Mouse (Mus musculus) thymus, postnatal 10 days (tissue): ENCODE data around the gene Itga9.

ENCODE experiments used
- DNase-seq, 2 experiments: peaks; one replicate each; pipeline ENCODE4 v3.0.0; 2021; ENCODE audit warnings: low spot score in 2 of 2

Itga9 gene

DNA sequence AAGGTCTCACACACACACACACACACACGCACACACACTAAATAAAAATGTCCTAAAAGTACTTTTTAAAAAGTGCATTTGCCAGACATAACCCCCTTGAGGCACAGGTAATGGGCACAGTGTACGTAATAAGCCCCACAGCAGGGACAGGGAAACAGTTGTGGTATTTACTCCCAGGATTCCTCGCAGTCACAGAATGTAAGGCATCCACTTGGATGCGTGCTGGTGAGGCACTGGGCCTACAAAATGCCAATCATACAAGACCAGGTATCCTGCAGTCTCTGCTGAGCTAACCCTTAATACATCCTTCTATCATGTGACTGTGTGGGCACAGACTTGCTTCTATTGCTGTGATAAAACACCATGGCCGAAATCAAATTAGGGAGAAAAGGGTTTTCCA, 342.0 kb downstream of the Itga9 start:
- DNase-seq: no peak

DNA sequence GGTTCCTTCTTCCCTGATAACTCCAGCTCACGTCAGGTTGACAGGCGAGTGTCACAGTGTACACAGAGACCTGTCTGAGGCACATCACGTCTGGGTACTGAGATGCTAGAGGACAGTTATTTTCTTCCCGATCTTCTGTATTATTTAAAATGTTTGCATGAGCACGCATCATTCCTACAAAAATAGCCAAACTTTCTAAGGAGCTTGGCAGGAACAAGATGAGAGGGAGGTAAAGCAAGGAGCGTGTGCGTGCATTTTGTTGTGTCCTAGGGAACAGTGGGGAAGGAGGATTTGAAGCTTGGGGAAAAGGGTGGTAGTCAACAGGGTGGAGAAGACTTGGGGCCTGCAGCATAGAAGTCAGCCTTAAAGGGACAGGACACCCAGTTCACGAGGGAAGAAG, 342.6 kb downstream of the Itga9 start:
- DNase-seq: no peak

DNA sequence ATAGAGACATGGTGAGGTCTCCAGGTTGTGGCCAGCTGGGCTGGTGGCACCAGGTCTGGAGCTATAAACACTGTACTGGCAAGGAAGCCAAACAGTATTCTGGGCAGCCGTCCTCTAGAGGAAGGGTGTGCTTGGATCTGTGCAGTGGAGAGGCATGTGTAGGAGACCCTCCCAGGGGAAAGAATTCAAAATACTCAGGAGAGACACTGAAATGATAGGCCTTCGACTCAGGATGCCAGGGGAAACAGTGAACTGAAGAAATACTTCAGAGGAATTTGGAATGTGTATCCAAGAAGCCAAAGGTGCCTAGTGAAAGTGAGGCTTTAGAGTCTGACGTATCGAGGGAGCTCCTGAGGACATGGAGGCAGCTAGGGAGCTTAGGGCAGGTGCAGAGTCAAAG, 343.2 kb downstream of the Itga9 start:
- no peak for DNase-seq

DNA sequence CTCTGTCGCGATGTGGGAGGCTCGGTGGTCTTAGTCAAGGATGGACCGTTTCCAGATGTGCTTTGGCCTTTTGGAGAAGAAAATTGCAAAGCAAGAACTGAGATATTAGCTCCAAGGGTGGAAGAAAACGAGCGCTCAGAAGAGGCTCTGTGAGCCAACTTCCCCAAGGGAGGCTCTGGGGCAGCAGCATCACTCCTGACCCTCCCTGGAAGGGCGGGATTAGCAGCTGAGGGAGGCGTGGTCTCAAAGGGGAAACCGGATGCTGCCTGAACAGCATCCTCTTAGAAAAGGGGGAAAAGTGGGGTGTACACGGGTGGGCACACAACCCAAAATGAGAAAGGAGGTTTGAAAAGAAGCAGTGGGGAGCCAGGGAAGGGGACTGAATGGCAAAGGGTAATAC, 343.6 kb downstream of the Itga9 start:
- no peak for DNase-seq
